Comparison of ENCODE assay signal across 23 mouse cellular contexts in genomic region chr19:44823657-44824056, GRCm38 (mm10).
"Had no signal": no experiment of that assay in that cellular context is flagged by ENCODE, and none has a peak within 500 bp of the region (broad histone marks: within the 10 kb centered on the region; RNA-seq: fewer than 3 reads in every experiment).

No protein-coding gene starts in this region.

- H3K4me1 ChIP-seq: heart, embryonic 15.5 days; liver, embryonic 12.5 days had no signal

- H3K27me3 ChIP-seq: hindbrain, embryonic 15.5 days had no signal

- ATAC-seq: hindbrain, postnatal 0 days; intestine, embryonic 16.5 days; liver, embryonic 12.5 days had no signal

- H3K27ac ChIP-seq: heart, adult 2 months; heart, embryonic 13.5 days; heart, embryonic 15.5 days; hindbrain, embryonic 13.5 days; hindbrain, embryonic 15.5 days; hindbrain, postnatal 0 days; limb, embryonic 15.5 days; liver, embryonic 12.5 days; liver, embryonic 14.5 days had no signal

- H3K9me3 ChIP-seq: heart, embryonic 13.5 days; heart, embryonic 15.5 days; hindbrain, embryonic 13.5 days; hindbrain, embryonic 15.5 days; limb, embryonic 15.5 days; liver, embryonic 12.5 days had no signal

- DNase-seq: gastrocnemius, postnatal 14 days; gastrocnemius, postnatal 36 days; heart, adult 11 months; heart, adult 2 months; heart, postnatal 14 days; heart, postnatal 36 days; kidney, adult 11 months; kidney, adult 8-10 months; kidney, postnatal 10 days; kidney, postnatal 36 days; layer of hippocampus, adult 9-11 months; layer of hippocampus, postnatal 36 days; left cerebral cortex, postnatal 4 days had no signal

- H3K4me3 ChIP-seq: heart, adult 2 months; heart, embryonic 13.5 days; heart, embryonic 15.5 days; hindbrain, embryonic 13.5 days; hindbrain, embryonic 15.5 days; limb, embryonic 15.5 days; liver, embryonic 12.5 days had no signal

- H3K36me3 ChIP-seq: heart, embryonic 13.5 days; heart, embryonic 15.5 days; hindbrain, embryonic 15.5 days; limb, embryonic 15.5 days; liver, embryonic 12.5 days had no signal

- H3K9ac ChIP-seq: heart, embryonic 13.5 days; heart, embryonic 15.5 days; hindbrain, embryonic 13.5 days; hindbrain, embryonic 15.5 days; limb, embryonic 15.5 days; liver, embryonic 12.5 days; liver, embryonic 14.5 days had no signal

- H3K4me2 ChIP-seq: heart, embryonic 11.5 days; heart, embryonic 13.5 days; heart, embryonic 15.5 days; hindbrain, embryonic 13.5 days; hindbrain, embryonic 15.5 days; limb, embryonic 15.5 days; liver, embryonic 12.5 days had no signal
